Mouse (Mus musculus): ENCODE measurements around the gene Cnih3.

Gene Cnih3

DNA sequence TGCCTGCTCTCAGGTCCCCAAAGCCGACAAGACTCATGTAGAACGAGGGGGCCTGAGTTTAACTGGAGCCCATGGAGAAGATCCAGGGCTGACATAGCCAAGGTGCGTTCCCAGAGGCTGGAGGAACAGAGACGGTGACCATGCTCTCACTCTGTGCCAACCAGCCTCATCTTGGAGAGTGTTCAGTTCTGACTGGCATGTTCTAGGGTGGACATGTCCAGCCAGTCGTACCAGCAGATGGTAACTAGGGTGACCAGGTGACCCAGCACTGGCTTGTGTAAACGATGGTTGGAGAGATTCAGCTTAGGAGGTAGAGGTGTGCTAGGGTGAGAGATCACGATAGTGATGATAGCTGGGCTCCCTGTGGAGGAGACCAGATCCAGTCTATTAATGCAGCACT lies 50.6 kb downstream of the Cnih3 start:
- DNase-seq (ENCODE audit: low spot score) = no peak

DNA sequence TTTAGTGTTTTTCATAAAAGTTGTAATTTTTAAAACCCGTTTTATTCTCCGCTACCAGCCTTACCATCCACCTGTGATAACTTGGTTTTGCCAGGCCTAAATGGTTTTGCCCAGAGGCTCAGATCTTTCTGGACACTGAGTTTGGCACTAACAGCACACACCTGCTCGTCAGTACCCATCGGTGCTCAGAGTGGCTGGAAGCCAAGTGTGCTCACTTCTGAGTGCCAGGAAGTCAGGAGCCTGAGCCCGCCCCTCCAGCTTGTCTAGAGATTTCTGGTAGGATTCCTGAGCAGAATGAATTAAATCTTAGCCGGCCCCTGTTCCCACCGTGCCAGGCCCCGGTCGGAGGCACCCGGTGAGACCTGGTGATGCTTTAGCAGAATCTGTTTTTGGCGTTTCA lies 54.9 kb downstream of the Cnih3 start:
- no peak for DNase-seq (ENCODE audit: low spot score)

DNA sequence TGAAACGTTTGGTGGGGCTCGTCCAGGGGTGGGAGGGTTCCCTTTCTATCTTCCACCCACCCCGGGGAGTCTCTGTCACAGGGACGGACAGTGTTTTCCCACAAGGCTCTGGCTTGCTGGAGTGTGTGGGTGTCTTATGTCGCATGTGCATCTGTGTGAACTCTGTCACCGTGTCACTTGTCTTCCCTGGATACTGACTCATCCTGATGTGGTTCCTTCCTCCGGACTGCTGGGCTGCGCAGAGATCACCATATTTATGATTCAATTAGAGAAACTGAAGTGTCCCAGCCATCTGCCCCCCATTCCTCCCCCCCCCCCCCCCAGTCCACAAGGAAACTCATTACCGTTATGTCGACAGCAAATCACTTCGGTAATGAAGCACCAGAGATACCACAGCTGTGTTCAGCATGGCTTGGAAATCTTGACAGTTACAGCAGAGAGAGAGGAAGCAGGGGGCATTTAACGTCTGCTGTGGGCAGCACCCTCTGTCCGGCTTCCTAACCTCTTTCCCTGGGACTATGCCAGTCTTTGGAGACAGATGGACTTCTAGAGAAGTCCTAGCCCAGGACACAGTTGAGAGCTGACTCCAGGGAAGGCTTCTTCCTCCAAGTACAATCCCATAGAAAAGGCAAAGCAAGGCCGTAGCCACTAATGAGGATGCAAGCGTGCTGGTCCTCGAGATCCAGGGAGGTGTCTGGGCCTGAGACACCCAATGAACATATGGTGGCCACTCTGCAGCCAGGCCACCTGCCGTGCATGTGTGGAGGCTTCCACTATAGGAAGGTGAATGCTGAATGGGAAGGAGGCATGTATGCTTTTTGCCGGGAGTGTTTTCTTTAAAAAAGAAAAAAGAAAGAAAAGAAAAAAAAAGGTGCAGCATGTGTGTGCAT lies 55.9 kb downstream of the Cnih3 start:
- no peak for DNase-seq (ENCODE audit: low spot score)

DNA sequence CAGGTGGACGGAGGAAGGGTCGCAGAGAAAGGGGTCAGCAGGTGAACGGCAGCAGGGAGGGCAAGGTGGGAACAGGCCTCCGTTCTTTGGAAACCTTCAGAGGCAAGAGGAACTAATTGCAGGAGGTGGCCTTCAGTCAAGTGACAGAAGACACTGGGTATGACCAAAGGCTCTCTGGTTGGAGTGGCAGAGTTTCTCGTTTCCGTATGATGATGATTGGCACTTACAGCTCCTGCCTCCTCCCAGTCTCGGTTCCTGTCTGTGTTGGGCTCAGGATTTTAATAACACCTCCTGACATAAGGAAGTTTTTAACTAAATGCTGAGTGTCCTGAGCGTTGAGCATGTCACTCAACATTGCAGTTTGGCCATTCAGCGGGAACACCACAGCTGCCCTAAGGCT lies 57.3 kb downstream of the Cnih3 start:
- DNase-seq (ENCODE audit: low spot score) = no peak

DNA sequence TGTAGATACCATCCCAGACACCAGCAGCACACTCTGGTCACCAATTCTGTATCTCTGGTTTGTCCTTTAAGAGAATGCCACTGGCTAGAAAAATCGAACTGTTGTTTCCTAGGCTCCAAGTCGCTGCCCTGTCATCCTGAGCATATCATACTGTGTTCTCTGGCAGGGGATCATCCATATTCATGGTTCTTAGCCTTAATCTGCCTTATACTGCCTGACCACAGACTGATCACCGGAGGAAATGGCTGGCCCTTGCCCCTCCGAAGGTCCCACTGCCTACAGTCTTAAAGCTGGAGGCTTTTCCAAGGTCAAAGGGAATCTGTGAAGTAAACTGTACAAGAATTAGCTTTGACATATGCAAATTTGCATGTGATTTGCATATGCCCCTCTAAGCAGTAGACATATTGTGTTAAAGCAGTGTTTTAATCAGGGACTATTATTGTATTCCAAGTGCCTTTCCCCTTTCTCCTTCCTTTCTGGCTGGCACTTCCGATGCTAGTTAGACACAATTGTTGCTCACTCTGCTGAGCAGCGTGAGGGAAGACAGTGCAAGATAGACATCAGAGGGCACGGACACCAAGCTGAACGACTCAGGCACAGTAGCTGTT lies 58.3 kb downstream of the Cnih3 start:
- no peak for DNase-seq (ENCODE audit: low spot score)

DNA sequence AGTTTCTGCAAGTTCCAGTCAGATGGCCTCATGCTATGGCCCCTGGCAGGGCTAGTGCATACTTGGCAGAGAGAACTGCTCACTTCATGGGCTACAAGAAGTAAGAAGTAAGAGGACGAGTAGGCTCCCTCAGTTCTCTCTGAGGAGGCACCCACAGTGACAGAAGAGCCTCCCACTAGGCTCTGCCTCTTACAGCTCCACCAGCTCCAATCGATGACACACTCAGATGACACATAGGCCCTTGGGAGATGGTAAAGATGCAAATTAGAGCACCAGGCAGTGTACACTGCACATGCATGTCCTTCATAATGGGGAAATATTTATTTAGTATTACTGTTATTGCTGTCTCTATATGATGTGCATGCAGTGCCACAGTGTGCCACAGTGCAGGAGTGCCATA lies 62.6 kb downstream of the Cnih3 start:
- no peak for DNase-seq (ENCODE audit: low spot score)

DNA sequence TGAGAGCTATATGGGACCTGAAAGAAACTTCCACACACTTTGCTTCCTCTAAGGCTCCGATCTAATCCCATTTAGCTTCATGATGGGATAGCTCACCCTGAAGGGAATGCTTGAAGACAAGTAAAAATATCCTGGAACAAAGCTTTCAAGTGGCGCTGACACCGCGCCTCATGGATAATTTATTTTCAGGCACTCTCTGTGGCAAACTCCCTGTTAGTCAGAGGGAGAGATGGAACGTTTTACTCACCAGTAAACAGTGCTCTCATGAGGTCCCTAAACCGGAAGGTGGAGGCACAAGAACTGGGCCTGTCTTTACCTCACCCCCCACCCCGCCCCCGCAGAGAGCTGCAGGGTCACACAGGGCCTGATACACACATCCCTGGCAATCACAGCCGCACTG lies 64.4 kb downstream of the Cnih3 start:
- no peak for DNase-seq (ENCODE audit: low spot score)

DNA sequence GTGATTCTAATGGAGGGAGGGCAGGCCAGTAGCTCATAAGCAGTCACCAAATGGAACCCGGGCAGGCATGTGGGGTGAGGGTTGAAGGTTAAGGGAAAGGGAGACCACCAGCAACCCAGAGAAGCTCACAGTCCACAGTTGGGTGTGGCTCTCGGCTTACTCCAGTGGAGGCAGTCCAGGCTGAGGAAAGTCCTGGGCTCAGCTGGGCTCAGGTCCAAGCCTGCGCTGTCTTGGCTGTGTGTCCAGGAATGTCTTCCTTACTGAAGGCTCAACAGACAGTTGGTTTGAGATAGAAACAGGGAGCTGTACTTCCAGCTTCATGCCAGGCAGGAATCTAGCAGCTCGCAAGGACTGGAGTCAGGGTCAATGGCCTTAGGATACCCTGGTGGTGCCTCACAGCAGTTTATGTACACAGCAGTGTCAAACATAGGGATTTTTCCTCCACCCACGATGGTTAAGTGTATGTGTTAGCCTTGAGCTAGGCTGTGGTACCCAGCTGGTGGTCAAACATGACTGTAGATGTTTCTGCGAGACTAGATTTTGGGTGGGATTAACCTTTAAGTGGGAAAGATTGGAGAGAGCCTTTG lies 65.6 kb downstream of the Cnih3 start:
- DNase-seq (ENCODE audit: low spot score) = no peak

DNA sequence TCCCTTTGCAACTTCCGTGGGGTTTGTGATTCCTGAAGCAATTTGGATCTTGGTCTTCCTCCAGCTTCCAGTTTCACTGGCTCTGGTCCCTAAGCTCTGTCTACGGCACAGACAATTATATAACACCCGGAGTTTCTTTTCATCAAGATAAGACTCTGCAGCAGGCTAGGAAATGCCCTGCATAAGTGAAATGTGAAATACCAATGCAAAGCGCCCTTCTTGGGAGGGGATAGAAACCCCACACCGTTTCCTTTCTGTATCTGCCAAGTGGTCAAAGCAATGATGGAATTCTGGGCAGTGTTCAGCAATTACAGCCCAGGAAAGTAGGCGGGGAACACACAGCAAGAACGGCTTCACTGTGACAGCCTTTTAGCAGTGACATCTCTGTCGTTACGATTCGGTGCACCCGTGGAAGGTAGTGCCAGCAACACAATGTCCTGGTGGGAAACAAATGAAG lies 67.7 kb downstream of the Cnih3 start:
- no peak for DNase-seq (ENCODE audit: low spot score)

DNA sequence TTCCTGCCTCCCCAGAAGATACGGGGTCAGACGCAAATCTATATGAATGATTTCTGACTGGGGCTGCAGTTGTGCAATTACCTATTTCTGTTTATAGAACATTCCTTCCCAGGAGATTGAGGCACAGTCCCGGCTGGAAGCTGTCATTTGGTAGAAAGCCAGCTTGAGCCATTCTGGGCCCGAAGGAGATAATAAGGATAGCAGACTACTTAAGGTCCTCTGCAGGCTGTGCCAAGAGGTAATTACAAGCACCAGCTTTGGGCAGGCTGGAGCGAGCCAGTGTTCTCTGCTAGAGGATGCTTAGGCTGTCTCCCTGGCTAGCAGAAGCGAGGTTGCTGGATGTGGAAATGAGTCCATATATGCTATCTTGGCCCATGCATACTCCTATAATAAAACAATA lies 70.4 kb downstream of the Cnih3 start:
- DNase-seq (ENCODE audit: low spot score) = no peak

DNA sequence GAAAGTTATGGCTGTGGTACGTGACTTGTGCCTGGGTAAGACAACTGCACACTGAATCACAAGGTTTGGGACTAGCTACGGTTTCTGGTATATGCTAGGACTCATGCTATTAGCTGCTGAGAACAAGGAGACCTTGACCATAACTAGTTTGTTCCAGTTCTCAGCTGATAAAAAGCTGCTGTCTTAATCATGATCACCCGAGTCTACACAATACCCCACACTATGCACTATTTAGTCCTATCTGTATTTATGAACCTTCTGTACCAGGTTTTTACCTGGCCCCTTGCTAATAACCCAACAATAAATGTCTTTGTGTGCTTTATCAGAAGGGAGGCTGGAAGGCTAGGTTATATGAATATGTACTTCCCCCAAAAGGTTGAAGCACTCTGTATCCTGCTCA lies 72.5 kb downstream of the Cnih3 start:
- no peak for DNase-seq (ENCODE audit: low spot score)

DNA sequence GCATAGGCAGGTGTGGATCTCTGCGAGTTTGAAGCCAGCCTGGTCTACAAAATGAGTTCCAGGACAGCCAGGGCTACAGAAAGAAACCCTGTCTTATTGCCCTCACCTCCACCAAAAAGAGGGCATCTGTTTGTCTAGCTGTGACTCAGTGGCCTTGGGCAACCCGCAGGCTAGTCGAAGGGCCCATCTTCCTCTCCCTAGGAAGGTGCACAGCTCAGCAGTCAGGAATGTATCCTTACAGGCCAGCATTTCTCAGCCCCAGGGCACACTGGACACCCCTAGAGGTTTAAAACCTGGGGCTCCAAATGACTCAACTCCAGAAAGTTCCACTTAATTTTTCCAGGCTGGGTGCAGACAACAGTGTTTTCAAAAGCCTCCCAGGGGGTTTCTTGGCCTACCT lies 73.0 kb downstream of the Cnih3 start:
- DNase-seq (ENCODE audit: low spot score) = no peak

DNA sequence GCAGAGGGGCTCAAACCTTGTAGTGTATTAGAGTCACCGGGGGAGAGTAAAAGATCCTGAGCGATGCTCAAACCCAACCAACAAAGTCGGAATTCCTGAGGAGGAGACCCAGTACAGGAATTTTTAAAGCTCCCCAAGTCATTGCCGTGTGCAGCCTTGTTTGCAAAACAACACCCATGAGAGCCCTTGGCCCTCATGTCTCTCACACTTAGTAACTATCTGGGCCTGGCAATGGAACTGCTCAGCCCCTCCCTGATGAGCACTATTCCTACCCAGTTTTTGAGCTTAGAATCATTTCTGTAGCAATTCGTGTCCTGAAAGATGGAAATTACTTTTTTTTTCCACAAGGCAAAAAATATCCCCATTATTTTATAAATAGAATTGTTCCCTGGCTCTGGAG lies 74.0 kb downstream of the Cnih3 start:
- no peak for DNase-seq (ENCODE audit: low spot score)

DNA sequence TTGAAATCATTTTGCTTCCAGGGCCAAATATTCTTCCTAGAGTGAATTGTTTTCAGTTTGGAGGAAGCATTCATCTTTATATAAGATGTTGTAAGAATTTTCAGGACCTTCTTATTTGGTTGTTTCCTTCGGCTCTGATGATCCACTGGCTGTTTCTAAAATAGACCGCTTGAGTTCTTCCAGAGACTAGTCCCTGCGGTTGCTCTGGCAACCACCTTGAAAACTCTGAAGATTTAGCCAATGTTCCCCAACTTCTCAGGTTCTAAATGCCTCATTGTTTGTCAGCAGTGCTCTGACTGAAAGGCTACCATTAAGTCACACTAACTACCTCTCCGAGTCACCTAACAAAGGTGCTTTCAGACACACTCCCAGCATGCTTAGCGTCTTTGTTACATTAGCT lies 80.8 kb downstream of the Cnih3 start:
- DNase-seq (ENCODE audit: low spot score) = no peak

DNA sequence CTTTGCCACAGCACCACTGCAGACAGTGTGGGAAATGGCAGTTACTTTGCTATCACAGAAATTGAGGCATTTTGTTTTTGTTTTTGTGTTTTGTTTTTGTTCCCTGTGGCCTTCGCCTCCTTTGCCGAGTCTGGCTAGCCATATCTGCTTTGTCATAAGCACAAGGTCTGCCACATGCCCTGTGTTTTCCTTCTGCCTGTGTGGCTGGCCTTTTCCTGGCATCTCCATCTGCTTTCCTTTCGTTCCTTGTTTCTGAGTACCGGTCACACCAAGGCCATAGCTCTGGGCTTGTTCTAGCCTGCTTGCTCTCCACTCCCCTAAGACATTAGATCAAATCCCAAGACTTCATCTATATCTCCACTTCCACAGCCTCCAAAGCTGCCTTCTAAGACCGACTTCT lies 83.0 kb downstream of the Cnih3 start:
- DNase-seq (ENCODE audit: low spot score) = no peak

DNA sequence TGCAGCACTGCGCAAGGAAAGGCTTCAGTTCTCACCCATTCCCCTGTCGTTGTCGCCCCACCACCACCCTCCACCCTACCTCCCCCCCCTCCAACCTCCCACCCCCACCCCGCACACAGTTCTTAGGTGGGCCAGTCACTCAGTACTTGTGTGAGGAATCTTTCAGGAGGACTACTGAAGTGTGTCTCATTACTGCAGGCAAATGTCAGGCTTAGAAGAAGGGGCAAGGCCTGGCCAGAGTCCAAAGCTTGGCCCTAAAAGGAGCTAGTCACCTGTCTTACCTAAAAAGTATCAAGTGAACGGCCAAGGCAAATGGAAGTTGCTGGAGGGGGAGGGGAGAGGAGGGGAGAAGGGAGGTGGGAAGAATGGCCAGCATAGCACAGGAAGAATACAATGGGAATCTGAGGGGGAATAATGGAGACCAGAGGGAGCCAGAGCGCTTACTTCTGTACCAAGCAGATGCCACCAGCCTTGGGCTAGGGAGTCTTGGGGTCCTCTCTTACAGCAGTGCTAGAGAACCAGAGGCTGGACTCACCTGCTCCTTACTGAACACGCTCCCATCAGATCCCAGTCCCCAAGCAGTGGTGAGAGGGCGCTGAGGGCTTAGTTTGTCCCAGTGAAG lies 88.7 kb downstream of the Cnih3 start:
- DNase-seq (ENCODE audit: low spot score) = peak; percentile 26

DNA sequence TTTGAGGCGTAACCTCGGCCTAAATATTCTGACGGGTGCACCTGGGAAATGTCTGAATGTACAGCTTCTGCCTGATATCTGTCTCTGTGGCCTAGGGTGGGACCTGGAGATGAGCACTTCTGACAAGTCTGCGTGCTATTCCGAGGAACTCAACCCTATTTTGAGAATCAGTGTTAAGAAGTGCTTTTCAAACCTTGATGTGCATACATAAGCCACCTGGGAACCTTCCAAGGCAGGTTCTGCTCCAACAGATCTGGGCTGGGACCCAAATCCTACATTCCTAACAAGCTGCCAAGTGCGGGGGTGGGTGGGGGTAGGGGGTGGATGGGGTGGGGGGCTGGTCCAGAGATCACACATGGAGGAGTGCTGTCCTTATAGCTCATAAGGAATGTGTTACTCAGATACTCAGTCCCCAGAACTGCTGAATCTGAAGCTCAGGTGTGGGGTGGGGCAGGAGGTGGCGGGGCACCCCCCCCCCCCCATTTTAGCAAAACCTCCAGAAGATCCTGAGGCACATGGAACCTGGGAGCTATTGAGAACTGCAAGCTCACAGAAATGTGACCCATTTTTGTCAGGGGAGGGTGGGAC lies 89.3 kb downstream of the Cnih3 start:
- no peak for DNase-seq (ENCODE audit: low spot score)

DNA sequence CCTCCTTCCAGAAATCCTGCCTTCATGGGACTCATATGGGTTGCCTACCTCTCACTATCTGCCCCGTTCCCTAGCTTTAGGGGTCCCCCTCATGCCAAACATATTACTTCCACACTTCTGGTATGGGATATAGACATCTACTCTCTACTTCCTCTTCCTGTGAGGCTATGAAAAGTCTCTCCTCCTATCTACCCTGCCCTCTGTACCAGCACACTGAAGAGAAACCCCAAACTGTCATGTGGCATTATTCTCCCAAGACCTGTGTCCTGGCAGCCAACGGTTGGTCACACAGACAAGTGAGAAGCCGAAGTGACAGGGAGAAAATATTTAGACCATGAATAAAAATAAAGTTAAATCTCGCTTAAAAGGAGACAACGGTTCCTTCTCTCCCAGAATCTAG lies 92.6 kb downstream of the Cnih3 start:
- no peak for DNase-seq (ENCODE audit: low spot score)

DNA sequence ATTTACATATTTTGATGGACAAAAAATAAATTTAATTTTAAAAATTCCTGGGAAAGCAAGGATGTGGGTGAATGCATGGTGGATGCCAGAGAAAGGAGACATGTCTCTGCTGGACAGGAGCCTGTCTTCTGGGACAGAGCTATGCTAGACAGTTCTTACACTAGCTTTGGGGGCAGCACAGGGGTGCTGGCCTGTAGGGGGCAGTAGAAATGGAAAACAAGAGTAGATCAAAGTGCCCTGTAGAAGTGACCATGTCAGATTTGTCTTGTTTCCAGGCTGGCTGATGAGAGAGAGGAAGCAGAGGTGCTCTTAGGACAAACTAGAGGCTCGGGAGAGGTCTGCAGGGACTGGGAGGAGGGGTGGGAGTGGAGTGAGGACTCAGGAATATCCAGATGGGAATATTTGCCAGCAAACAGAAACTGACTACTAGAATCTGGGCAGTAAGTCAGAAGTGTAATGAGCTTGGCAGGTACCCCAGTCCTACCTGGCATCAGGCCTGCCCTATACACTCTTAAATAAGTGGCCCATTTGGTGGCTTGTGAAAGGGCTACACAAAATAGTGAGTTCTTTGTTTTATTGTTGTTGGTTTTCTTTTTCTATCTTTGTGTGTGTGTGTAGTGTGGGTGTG lies 93.3 kb downstream of the Cnih3 start:
- no peak for DNase-seq (ENCODE audit: low spot score)

DNA sequence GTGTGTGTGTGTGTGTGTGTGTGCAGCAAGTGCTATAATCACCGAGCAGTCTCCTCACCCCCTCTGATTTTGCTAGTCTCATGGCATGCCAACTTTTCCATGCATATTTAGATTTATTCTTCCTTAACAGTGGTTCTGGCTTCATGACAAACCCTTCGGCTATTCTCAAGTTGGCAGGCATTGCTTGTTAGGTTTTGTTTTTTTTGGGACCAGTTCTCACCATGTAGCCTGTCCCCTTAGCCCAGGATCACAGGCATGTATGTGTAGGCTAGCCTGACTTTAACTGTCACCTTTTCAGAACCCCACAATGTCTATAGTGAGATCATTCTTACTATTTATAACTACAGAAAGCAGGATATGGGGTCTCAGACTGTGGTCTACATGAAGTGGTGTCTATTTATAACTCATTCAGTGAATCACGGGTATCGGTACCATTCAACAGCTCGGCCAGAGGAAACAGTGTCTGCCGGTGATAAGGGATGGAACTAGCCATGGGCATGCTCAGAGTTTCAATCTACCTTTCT lies 94.2 kb downstream of the Cnih3 start:
- DNase-seq (ENCODE audit: low spot score) = no peak

DNA sequence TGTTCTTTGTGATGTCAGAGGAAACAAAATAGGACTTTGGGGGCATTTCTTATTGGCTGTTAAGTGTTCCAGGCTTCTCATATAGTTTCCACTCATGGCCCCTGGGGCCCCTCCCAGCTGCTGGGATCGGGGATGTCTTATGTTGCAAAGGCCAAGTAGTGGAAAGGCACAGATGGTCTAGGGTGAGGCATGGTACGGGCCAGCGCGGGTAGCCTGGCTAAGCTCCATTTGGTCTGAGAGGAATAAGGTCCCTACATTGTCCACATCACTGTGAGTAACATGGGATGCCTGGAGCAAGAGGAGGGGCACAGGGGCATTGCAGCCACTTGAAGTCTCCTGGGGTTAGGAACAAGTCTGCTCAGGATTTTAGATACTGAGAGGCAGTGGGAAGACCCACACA lies 95.1 kb downstream of the Cnih3 start:
- DNase-seq (ENCODE audit: low spot score) = no peak

DNA sequence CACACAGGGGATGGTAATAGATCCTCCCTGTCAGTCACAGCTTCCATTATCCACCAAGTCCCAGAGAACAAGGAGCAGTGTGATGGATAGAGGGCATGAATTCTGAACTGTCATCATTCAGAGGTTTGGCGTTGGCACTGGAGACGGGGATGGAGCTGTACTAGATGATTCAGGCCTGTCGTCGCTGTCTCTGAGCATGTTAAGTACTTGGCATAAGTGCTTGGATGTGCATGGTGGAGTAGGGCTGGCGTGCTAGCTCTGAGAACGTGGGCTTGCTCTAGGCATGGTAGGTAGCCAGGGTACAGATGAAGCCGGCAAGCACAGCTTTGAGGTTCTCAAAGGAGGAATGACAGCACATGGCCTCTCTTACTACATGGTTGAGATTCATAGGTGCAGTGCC lies 95.6 kb downstream of the Cnih3 start:
- DNase-seq (ENCODE audit: low spot score) = no peak
